Mouse (Mus musculus): ENCODE measurements around the gene Prss54. TPM values are rescaled to one million over a fixed set of nuclear protein-coding genes. Genes with fewer than 3 reads are reported as not detected.
A peak's percentile ranks its signal among the peaks of the same experiment; 100 is the strongest.

Prss54 gene
- polyA plus RNA-seq, 1 experiment: 266 TPM

DNA sequence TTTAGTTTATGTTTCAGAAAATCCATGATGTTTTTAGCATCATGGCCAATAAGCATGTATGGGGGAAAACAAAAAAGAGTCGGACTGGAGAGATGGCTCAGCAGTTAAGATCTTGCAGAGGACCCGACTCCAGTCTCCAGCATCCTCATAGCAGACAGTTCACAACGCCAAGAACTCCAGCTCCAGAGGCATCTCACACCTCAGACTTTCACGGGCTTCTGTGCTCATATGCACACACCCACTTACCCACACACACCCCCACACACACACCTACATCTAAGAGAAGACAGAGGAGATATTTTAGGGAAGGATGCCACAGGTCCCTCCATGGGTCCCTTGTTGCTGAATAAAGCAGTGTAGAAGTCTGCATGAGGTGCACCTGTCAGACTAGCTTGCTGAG, 14.4 kb upstream of the Prss54 start:
- no peak overlapping the region for H3K4me3 ChIP-seq (ENCODE audit: control insufficient read depth, low read depth, low read length)
- no peak for TF ChIP-seq CTCF (IDR thresholded peaks at IDR 0.05; ENCODE audit: control insufficient read depth, insufficient read depth, insufficient replicate concordance, low read depth, low read length)
- TF ChIP-seq POLR2A (IDR thresholded peaks at IDR 0.05; ENCODE audit: control insufficient read depth, low read depth, low read length): no peak
- no peak overlapping the region for H3K27ac ChIP-seq (ENCODE audit: control insufficient read depth, insufficient read depth, low read depth, low read length)
- no peaks in the 10 kb centered on the region for H3K36me3 ChIP-seq (ENCODE audit: control insufficient read depth, insufficient read depth, low read length)
- H3K27me3 ChIP-seq (ENCODE audit: control insufficient read depth, insufficient read depth, low read length): no peaks in the 10 kb centered on the region
- peaks cover 3% of the 10 kb centered on the region for H3K4me1 ChIP-seq (ENCODE audit: control insufficient read depth, insufficient read depth, low read length)

DNA sequence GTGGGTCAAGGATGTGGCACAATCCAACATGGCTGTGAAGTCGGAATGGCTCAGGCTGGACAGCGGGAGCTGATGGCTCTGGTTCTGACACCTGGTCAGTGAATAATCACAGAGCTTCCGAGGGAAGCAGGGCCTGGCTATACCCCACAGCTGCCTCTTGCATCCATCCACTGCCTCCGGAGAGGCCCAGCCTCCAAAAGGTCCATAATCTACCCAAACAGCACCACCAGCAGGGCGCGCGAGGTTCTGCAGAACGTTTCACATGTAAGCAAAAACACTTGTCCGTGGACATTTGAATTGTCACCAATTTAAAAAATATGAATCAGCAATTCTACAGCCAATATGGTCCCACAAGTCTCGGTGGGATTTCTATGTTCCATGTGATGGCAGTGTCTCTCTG, 13.1 kb upstream of the Prss54 start:
- no peaks in the 10 kb centered on the region for H3K36me3 ChIP-seq (ENCODE audit: control insufficient read depth, insufficient read depth, low read length)
- TF ChIP-seq CTCF (IDR thresholded peaks at IDR 0.05; ENCODE audit: control insufficient read depth, insufficient read depth, insufficient replicate concordance, low read depth, low read length): no peak
- TF ChIP-seq POLR2A (IDR thresholded peaks at IDR 0.05; ENCODE audit: control insufficient read depth, low read depth, low read length): no peak
- H3K4me1 ChIP-seq (ENCODE audit: control insufficient read depth, insufficient read depth, low read length): peaks cover 3% of the 10 kb centered on the region
- no peaks in the 10 kb centered on the region for H3K27me3 ChIP-seq (ENCODE audit: control insufficient read depth, insufficient read depth, low read length)
- no peak overlapping the region for H3K27ac ChIP-seq (ENCODE audit: control insufficient read depth, insufficient read depth, low read depth, low read length)
- no peak overlapping the region for H3K4me3 ChIP-seq (ENCODE audit: control insufficient read depth, low read depth, low read length)

DNA sequence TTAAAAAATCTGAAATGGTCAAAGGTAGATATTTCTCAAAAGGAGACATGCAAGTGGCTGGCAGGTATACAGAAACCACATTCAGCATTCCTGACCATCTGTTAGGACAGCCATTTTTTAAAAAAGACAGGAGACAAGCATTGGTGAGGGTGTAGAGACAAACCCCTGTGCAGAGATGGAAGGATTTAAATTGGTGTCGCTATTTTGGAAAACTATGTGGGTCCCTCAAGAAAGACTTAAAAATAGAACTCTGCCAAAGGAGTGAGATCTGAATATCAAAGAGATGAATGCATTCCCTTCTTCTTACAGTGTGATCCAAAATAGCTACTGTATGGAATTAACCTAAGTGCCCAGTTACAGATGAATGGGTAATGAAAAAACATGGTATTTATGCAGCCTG, 11.2 kb upstream of the Prss54 start:
- no peak for TF ChIP-seq CTCF (IDR thresholded peaks at IDR 0.05; ENCODE audit: control insufficient read depth, insufficient read depth, insufficient replicate concordance, low read depth, low read length)
- TF ChIP-seq POLR2A (IDR thresholded peaks at IDR 0.05; ENCODE audit: control insufficient read depth, low read depth, low read length): no peak
- no peak overlapping the region for H3K4me3 ChIP-seq (ENCODE audit: control insufficient read depth, low read depth, low read length)
- H3K4me1 ChIP-seq (ENCODE audit: control insufficient read depth, insufficient read depth, low read length): peaks cover 3% of the 10 kb centered on the region
- no peaks in the 10 kb centered on the region for H3K36me3 ChIP-seq (ENCODE audit: control insufficient read depth, insufficient read depth, low read length)
- H3K27ac ChIP-seq (ENCODE audit: control insufficient read depth, insufficient read depth, low read depth, low read length): no peak overlapping the region
- no peaks in the 10 kb centered on the region for H3K27me3 ChIP-seq (ENCODE audit: control insufficient read depth, insufficient read depth, low read length)

DNA sequence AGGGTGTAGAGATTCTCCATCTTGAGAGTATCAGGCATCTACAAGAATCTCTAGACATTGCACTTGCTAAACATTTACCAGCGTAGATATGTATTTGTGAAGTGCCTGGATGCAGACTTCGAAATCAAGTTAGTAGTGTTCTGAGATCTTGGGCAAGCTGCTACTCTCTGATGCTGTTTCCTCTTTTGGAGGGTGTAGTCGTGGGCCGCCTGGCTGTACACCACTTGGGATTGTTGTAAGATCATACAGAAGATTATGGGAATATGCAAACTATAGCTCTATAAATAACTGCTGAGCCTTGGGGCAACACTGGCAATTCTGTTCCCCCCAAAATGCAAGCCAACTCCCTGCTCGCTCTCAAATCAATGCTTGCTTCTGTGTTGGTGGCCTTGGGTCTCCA, 3.0 kb downstream of the Prss54 start:
- no peaks in the 10 kb centered on the region for H3K36me3 ChIP-seq (ENCODE audit: control insufficient read depth, insufficient read depth, low read length)
- H3K4me3 ChIP-seq (ENCODE audit: control insufficient read depth, low read depth, low read length): peak overlapping the region; percentile 21; the same call in 1 of the 2 replicates
- no peak overlapping the region for H3K27ac ChIP-seq (ENCODE audit: control insufficient read depth, insufficient read depth, low read depth, low read length)
- no peaks in the 10 kb centered on the region for H3K27me3 ChIP-seq (ENCODE audit: control insufficient read depth, insufficient read depth, low read length)
- peaks cover 5% of the 10 kb centered on the region for H3K4me1 ChIP-seq (ENCODE audit: control insufficient read depth, insufficient read depth, low read length)
- TF ChIP-seq POLR2A (IDR thresholded peaks at IDR 0.05; ENCODE audit: control insufficient read depth, low read depth, low read length) (no peak), CTCF (IDR thresholded peaks at IDR 0.05; ENCODE audit: control insufficient read depth, insufficient read depth, insufficient replicate concordance, low read depth, low read length) (no peak)

DNA sequence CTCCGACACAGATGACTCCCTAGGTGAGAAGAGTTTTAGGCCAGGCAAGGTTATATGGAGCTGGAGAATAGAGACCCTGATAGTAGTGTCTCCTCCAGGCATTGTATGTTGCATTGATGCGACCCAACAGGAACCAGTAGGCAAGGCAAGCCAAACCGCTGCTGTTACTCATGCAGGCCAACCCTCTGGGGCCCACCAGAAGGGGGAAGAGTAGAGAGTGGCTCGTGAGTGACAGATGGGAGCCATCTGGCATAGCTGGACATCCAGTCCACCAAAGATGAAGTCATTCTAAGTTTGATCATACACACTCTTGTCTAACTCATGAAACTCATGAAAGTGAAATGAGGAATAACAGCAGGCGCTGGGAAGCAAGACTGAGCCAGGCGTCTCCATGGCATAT, 9.3 kb downstream of the Prss54 start:
- Histone ChIP-seq H3K4me3 (ENCODE audit: control insufficient read depth, low read depth, low read length) (no peak overlapping the region), H3K4me1 (ENCODE audit: control insufficient read depth, insufficient read depth, low read length) (peaks cover 5% of the 10 kb centered on the region), H3K36me3 (ENCODE audit: control insufficient read depth, insufficient read depth, low read length) (no peaks in the 10 kb centered on the region), H3K27ac (ENCODE audit: control insufficient read depth, insufficient read depth, low read depth, low read length) (no peak overlapping the region), H3K27me3 (ENCODE audit: control insufficient read depth, insufficient read depth, low read length) (no peaks in the 10 kb centered on the region)
- TF ChIP-seq POLR2A (IDR thresholded peaks at IDR 0.05; ENCODE audit: control insufficient read depth, low read depth, low read length) (no peak), CTCF (IDR thresholded peaks at IDR 0.05; ENCODE audit: control insufficient read depth, insufficient read depth, insufficient replicate concordance, low read depth, low read length) (no peak)

DNA sequence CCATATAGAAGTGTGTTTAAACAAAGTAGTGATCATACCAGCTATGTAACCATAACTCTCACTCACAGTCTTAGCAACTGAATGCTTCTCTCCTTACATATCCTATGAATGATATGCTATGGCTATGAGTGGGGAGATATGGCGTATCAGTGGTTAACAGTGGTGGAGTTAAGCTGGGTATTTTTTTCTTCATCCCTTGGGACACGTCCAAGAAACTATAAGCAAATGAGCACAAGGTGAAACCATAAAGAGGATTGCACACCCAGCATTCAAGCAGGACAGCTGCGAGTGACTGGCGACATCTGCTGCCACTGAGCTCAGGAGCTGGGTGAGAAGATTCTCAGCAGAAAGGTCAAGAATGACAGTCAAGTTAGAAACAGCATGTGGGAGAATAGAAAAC, 9.9 kb downstream of the Prss54 start:
- no peak overlapping the region for H3K4me3 ChIP-seq (ENCODE audit: control insufficient read depth, low read depth, low read length)
- no peak for TF ChIP-seq POLR2A (IDR thresholded peaks at IDR 0.05; ENCODE audit: control insufficient read depth, low read depth, low read length)
- TF ChIP-seq CTCF (IDR thresholded peaks at IDR 0.05; ENCODE audit: control insufficient read depth, insufficient read depth, insufficient replicate concordance, low read depth, low read length): no peak
- no peaks in the 10 kb centered on the region for H3K27me3 ChIP-seq (ENCODE audit: control insufficient read depth, insufficient read depth, low read length)
- H3K27ac ChIP-seq (ENCODE audit: control insufficient read depth, insufficient read depth, low read depth, low read length): no peak overlapping the region
- H3K4me1 ChIP-seq (ENCODE audit: control insufficient read depth, insufficient read depth, low read length): peaks cover 5% of the 10 kb centered on the region
- no peaks in the 10 kb centered on the region for H3K36me3 ChIP-seq (ENCODE audit: control insufficient read depth, insufficient read depth, low read length)

DNA sequence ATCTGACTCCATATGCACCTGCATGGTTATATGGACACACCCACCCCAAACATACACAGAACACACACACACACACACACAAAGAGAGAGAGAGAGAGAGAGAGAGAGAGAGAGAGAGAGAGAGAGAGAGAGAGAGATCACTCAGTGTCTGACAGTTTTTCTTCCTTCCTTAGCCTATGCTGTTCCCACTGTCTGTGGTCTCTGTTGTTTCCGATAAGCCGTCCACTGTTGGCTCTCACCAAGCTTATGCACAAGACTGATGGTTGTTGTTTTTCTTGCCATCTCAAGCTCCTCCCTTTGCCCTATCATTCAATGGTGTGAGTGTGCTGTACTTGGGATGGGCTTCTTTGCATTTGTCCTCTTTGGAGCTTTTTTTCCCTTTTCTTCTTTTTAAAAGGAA, 20.2 kb downstream of the Prss54 start:
- Histone ChIP-seq H3K4me1 (ENCODE audit: control insufficient read depth, insufficient read depth, low read length) (no peaks in the 10 kb centered on the region), H3K27me3 (ENCODE audit: control insufficient read depth, insufficient read depth, low read length) (no peaks in the 10 kb centered on the region), H3K4me3 (ENCODE audit: control insufficient read depth, low read depth, low read length) (no peak overlapping the region), H3K36me3 (ENCODE audit: control insufficient read depth, insufficient read depth, low read length) (no peaks in the 10 kb centered on the region), H3K27ac (ENCODE audit: control insufficient read depth, insufficient read depth, low read depth, low read length) (no peak overlapping the region)
- TF ChIP-seq POLR2A (IDR thresholded peaks at IDR 0.05; ENCODE audit: control insufficient read depth, low read depth, low read length) (no peak), CTCF (IDR thresholded peaks at IDR 0.05; ENCODE audit: control insufficient read depth, insufficient read depth, insufficient replicate concordance, low read depth, low read length) (no peak)

DNA sequence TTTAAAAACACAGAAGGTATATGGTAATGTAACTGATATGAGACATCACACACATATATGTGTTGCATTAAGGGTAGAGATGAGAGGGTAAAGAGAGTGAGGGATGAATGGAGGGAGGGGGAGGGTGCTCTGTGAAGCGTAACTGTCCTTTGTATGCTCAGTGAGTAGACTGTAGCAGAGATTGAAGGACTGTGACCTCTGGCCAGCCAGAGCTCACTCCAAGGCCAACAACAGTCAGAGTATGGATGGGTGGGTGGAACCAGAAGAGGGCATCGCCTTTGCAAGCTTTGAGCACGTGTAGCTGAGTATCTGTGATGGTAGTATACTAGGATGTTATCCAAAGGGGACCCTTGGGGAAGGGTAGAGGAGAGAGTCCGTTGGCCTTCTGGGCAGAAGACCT, 24.6 kb downstream of the Prss54 start:
- Histone ChIP-seq H3K36me3 (ENCODE audit: control insufficient read depth, insufficient read depth, low read length) (no peaks in the 10 kb centered on the region), H3K4me3 (ENCODE audit: control insufficient read depth, low read depth, low read length) (no peak overlapping the region), H3K4me1 (ENCODE audit: control insufficient read depth, insufficient read depth, low read length) (no peaks in the 10 kb centered on the region), H3K27me3 (ENCODE audit: control insufficient read depth, insufficient read depth, low read length) (no peaks in the 10 kb centered on the region), H3K27ac (ENCODE audit: control insufficient read depth, insufficient read depth, low read depth, low read length) (no peak overlapping the region)
- TF ChIP-seq POLR2A (IDR thresholded peaks at IDR 0.05; ENCODE audit: control insufficient read depth, low read depth, low read length) (no peak), CTCF (IDR thresholded peaks at IDR 0.05; ENCODE audit: control insufficient read depth, insufficient read depth, insufficient replicate concordance, low read depth, low read length) (no peak)

Data from testis, adult 2 months (tissue).